Mouse (Mus musculus) heart, postnatal 0 days (tissue): ENCODE data around the gene 4930451I11Rik.

Experiments
- CTCF ChIP-seq: IDR thresholded peaks from 2 replicates; pipeline ENCODE4 v1.5.1; 2016; ENCODE audit warnings: antibody characterized with exemption, control low read depth, low read depth
- EP300 ChIP-seq: IDR thresholded peaks from 2 replicates; pipeline ENCODE4 v1.6.1; 2016; ENCODE audit warnings: antibody characterized with exemption, low read depth

DNA sequence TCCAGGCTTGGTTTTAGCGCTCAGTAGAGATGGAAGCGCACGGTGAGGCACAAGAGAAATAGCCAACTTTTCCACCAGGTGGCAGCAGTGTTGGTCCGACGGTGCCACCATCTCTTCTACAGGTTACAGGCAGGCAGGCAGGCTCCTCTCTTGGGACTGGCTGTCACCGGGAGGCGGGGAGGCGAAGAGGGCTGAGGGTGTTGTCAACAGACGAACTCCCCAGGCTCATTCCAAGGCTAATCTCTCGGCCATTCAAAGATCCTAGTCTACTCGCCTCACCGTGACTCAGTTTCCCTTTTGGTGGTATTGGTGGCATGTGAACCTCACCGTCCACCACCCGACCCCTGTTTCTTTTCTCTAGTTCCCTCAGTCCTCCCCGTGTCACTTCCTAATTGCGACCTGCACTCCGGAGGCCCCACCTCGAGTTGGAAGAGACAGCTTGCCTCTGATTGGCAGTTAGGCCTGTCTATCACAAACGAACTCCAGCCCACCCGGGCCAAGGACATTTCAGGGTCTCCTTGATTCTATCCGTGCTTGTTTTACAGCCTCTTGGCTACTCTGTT lies 678 bp upstream of the 4930451I11Rik start:
- TF ChIP-seq CTCF (peak; percentile 87), EP300 (no peak)
